Mouse (Mus musculus) gonadal fat pad, adult 2 months (tissue): ENCODE data around the gene Mcoln2. TPM values are rescaled to one million over a fixed set of nuclear protein-coding genes. Genes with fewer than 3 reads are reported as not detected.

ENCODE experiments used
- DNase-seq: peaks from one replicate; pipeline ENCODE4 v3.0.0-alpha.2; 2012; ENCODE audit warnings: low read depth
- polyA plus RNA-seq: library from polyadenylated mRNA; depleted of rRNA; stranded (reverse); fragments of >200 nt; gene quantifications from 2 replicates; pipeline ENCODE4 v1.2.3, GENCODE M21; 2012; rRNA removed

Mcoln2 gene
- polyA plus RNA-seq, 1 experiment = 0.47 TPM

GRCm38 (mm10) chr3:146227427-146227826 is 77.8 kb downstream of the Mcoln2 start:
- no peak for DNase-seq

GRCm38 (mm10) chr3:146228559-146229310 is 79.1 kb downstream of the Mcoln2 start:
- DNase-seq = no peak

GRCm38 (mm10) chr3:146232708-146233107 is 83.1 kb downstream of the Mcoln2 start:
- no peak for DNase-seq

GRCm38 (mm10) chr3:146233741-146234140 is 84.1 kb downstream of the Mcoln2 start:
- no peak for DNase-seq

GRCm38 (mm10) chr3:146234530-146234929 is 84.9 kb downstream of the Mcoln2 start:
- DNase-seq = no peak

- no peak for DNase-seq
These were observed 86.6 kb downstream of the Mcoln2 start for GRCm38 (mm10) chr3:146236280-146236679.

- no peak for DNase-seq
These were observed 88.0 kb downstream of the Mcoln2 start for GRCm38 (mm10) chr3:146237676-146238075.

- DNase-seq = no peak
These were observed 95.0 kb downstream of the Mcoln2 start for GRCm38 (mm10) chr3:146244630-146245029.

Other genes with a start within 250 kb of the Mcoln2 start
- 11.7 and 14.2 TPM in 2 replicates for gene Bcl10, start 227.0 kb upstream of the Mcoln2 start, polyA plus RNA-seq
- 6.7 and 8.8 TPM in 2 replicates for gene 2410004B18Rik, start 211.8 kb upstream of the Mcoln2 start, polyA plus RNA-seq
- gene Syde2, start 162.0 kb upstream of the Mcoln2 start, polyA plus RNA-seq = 6.7 and 7.8 TPM in 2 replicates
- 1.4 and 2.2 TPM in 2 replicates for gene Wdr63, start 41.7 kb upstream of the Mcoln2 start, polyA plus RNA-seq
- 13.5 and 17.7 TPM in 2 replicates for gene Mcoln3, start 32.4 kb upstream of the Mcoln2 start, polyA plus RNA-seq
- 0.55 and 0.58 TPM in 2 replicates for gene Lpar3, start 71.1 kb downstream of the Mcoln2 start, polyA plus RNA-seq